Mouse (Mus musculus): ENCODE data around the gene Mfsd11.
"Not testable (repeated sequence)": the region's sequence is repeated elsewhere in the genome, so short reads cannot be mapped to it uniquely, and the experiment has no call there.

Mfsd11 gene

GRCm38 (mm10) chr11:116821057-116821940 is 30.9 kb upstream of the Mfsd11 start:
- DNase-seq (ENCODE audit: low read depth): no peak

GRCm38 (mm10) chr11:116822215-116822614 is 30.0 kb upstream of the Mfsd11 start:
- no peak for DNase-seq (ENCODE audit: low read depth)

- no peak for DNase-seq (ENCODE audit: low read depth)
These were observed 29.6 kb upstream of the Mfsd11 start for GRCm38 (mm10) chr11:116822626-116823025.

DNA sequence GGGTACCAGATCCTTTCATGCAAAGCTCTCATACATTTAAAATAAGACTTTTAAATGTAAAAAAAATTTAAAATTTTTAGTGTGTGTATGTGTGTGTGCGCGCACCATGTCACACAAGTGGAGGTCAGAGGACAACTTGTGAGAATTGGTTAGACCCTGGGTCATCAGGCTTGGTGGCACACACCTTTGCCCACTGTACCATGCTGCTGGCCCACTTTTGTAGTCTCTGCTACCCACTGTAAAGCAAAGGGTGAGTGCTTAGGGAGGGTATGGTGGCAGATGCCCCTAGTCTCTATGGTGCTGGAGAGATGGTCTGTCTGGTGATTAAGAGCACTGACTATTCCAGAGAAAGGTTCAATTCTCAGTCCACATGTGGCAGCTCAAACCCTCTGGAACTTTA is 29.0 kb upstream of the Mfsd11 start:
- DNase-seq (ENCODE audit: low read depth): no peak

DNA sequence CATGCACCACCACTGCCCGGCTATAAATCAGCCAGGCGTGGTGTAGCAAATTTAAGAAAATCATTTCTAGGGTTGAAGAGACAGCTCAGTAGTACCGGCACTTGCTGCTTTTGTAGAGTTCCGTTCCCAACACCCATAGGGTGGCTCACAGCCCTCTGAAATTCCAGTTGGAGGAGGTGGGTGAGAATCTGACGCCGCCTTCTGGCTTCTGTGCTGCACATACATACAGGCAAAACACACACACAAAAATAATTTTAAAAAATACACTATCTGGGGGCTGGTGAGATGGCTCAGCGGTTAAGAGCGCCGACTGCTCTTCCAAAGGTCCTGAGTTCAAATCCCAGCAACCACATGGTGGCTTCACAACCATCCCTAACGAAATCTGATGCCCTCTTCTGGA is 28.4 kb upstream of the Mfsd11 start:
- DNase-seq (ENCODE audit: low read depth): not testable (repeated sequence)

DNA sequence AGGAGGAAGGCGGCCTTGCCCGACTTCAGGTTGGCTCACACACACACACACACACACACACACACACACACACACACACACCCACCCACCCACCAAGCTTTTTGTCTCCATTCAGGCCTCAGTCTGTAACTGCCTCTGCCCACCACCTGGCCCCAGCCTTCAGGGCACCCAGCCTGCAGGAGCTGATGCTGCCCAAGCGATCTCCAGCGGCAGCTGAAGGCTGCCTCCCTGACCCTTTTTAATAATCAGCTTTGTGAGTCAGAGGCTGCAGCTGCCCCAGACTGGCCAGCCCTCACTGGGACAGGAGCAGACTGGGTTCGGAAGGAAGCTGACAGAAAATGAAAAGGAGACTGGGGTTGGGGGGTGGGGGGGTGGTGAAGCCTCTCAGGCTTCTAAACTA is 27.0 kb upstream of the Mfsd11 start:
- DNase-seq (ENCODE audit: low read depth): no peak

DNA sequence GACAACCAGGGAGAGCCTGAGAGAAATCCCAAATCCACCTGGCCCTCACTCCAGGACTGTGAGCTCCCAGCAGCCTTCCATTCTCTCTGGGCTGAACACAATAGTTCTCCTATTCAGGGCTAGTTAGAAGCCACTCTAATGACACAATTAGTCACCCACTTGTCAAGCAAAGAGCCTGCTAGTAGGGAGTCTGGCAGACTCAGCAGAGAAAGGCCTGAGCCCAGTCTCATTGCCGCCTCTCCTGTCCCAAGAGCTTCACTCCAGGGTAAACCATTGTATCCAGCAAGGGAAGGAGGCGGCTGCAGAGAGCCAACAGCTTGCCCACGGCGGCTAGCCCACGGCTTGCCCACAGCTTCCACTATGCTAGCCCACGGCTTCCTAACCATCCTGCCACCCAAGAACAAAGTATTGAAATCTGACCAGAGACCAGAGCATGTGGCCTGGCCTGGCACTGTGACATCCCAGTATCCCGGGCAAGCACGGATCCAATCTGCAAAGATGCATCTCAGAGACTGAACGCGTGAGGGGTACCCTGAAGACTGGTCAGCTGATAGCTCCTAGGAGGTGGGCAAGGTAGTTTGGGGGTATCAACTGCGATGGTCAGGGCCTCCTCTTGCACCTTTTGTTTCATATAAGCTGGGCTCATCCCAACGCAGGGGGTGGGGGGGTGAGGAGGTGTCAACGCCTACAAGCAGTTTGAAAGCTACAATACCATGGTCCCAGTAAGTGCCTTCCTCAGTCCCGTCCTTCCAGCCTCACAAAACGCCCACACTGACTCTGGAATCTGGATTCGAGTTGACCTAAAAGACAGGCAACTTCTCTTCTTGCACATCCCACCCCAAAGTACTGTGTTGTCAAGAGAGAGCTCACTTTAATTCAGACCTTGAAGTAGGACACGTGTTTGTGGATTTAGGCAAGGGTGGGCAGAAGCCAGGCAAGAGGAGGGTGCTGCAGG is 25.4 kb upstream of the Mfsd11 start:
- no peak for DNase-seq (ENCODE audit: low read depth)

GRCm38 (mm10) chr11:116827534-116828165 is 24.6 kb upstream of the Mfsd11 start, which contains the start of gene Mxra7:
Mxra7 (minus strand) TSS chr11:116828046.
- no peak for DNase-seq (ENCODE audit: low read depth)

DNA sequence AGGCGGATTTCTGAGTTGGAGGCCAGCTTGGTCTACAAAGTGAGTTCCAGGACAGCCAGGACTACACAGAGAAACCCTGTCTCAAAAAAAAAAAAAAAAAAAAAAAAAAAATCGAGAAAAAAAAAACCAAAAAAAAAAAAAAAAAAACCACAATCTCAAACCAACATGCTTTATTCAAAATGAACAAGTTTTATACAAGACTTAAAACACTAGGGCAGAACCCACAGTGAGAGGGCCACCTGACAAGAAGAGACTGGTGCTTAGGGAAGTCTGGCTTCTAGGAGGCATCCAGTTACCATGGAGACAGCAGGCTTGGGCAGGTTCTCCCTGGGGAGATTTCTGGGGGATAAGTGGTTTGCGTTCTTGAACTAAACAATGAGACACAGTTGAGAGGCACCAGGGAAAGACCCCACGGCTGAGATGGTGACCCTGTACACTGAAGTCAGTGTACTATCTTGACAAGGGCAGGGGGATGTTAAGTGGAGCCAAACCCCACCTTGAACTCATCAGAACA is 20.0 kb upstream of the Mfsd11 start:
- DNase-seq (ENCODE audit: low read depth): no peak

DNA sequence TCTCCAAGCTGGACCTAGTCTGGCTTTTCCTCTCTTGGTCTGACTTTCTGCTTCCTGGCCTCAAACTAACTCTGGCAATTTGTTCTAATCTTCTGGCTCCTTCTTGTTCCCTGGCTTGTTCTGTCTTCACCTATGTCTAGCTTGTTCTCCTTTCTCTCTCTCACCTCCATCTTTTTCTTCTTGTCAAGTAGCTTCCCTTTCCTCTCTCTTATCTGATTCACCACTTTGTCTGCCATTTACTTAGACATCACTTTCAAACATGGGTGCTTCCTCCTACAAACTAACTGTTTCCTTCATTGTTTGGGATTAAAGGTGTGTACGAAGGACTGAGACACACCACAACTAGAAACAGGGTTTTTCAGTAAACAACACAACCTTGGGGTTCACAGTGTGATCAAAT is 17.3 kb upstream of the Mfsd11 start:
- DNase-seq (ENCODE audit: low read depth): no peak

GRCm38 (mm10) chr11:116836283-116836682 is 16.0 kb upstream of the Mfsd11 start:
- DNase-seq (ENCODE audit: low read depth): peak; percentile 82

GRCm38 (mm10) chr11:116837441-116837840 is 14.8 kb upstream of the Mfsd11 start:
- no peak for DNase-seq (ENCODE audit: low read depth)

DNA sequence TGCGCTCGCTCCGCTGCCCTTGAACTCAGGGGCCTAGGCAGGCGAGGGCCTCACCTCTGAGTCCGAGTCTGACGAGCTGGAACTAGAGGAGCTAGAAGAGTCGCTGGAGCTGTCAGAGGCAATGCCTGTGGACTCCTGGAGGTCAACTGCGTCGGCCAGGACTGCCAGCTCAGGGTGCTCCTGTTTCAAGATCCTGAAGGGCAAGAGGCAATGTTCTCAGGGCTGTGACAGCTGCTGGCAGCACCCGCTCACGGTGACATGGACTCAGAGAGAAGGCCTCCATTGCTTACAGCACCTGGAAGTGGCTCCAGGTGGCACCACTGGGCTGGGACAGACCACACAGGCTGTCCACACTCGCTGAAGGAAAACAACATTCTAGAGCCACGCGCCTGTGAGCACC is 13.3 kb upstream of the Mfsd11 start:
- DNase-seq (ENCODE audit: low read depth): no peak

- no peak for DNase-seq (ENCODE audit: low read depth)
These were observed 12.6 kb upstream of the Mfsd11 start for GRCm38 (mm10) chr11:116839601-116840000.

DNA sequence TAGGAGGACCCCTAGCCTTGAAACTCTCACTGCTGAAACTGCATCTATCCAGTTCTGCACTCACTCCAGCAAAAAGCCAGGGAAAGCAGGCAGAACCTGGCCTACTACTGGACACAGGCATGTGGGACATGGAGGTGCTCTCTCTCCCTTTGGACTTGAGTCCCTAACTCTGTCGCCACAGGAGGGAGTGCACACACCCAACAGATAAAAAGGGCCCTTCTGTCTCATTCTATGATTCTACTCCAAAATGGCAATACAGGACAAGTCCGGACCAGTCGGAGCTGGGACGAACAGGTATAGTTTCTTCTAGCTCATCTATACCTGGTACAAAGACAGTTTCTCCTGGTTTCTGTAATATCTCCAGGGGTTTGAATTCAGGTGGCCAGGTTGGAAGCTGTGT is 11.5 kb upstream of the Mfsd11 start:
- no peak for DNase-seq (ENCODE audit: low read depth)

DNA sequence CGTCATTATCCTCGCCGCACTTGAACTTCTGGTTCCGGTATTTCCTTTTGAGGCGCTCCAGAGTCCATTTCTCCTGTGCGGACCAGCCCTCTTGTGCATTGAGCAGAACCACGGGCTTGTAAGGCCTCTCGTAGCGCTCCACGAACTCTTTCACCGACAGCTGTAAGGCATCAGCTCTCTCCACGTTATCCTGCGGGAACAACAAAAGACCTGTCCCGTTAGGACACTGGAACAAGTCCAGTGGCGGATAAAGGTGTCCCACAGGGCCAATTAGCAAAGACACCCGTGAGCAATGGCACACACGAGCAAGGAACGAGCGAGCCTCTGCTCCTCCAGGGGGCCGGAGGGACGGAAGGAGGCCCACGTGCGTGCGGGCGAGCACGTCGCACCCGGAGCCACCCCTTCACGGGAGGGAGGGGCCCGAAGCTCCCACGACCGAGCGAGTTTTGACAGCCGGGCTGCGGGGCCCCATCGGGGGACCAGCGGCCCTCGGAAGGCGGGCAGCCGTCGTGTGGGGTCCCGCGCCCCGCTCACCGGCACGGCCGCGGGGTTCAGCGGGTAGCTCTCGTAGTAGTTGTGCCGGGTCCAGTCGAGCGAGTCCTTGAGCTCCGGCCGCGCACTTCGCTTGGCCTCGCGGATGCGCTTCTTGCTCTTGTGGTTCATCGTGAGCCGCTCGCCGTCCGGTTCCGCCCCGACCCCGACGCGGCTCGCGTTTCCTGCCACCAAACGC is 9.5 kb upstream of the Mfsd11 start:
- peak; percentile 69 for DNase-seq (ENCODE audit: low read depth)

GRCm38 (mm10) chr11:116843261-116844233 is 8.7 kb upstream of the Mfsd11 start, which contains the start of the genes Mettl23 and Jmjd6:
Mettl23 (plus strand) TSS chr11:116843278.
Jmjd6 (minus strand) TSS chr11:116843449.
- peak; percentile 98 for DNase-seq (ENCODE audit: low read depth)

- DNase-seq (ENCODE audit: low read depth): peak; percentile 34
These were observed 5.6 kb upstream of the Mfsd11 start for GRCm38 (mm10) chr11:116846593-116847181.
